Mouse (Mus musculus) left cerebral cortex, adult 18-20 months (tissue): ENCODE data around the gene Sult2a6. TPM values are rescaled to one million over a fixed set of nuclear protein-coding genes. Genes with fewer than 3 reads are reported as not detected.

Source experiments
- DNase-seq, 2 experiments: peaks; one replicate each; pipeline ENCODE4 v3.0.0; 2021 to 2022; ENCODE audit warnings: low spot score in 2 of 2, mixed read lengths in 1 of 2
- long read RNA-seq, 2 experiments: library from polyadenylated mRNA; stranded (forward); transcript quantifications; one replicate each; pipeline ENCODE4 v2.0.0; 2021
- total RNA-seq, 2 experiments: library from RNA; stranded (reverse); gene quantifications; 2 replicates each; pipeline ENCODE4 v1.2.3; 2021

Sult2a6 gene
- not detected for total RNA-seq
- long read RNA-seq, experiment 1, result 0 reads
- long read RNA-seq, experiment 2, result 0 reads

GRCm38 (mm10) chr7:14254770-14255169 lies at the start of gene Sult2a6:
Gene Sult2a6 (minus strand): TSS chr7:14254870.
- DNase-seq, result no peak

- DNase-seq, result no peak
These were observed 39.4 kb downstream of the Sult2a6 start for GRCm38 (mm10) chr7:14215231-14215630.

GRCm38 (mm10) chr7:14203417-14203816 lies 51.3 kb downstream of the Sult2a6 start:
- no peak for DNase-seq

GRCm38 (mm10) chr7:14202487-14202886 lies 52.2 kb downstream of the Sult2a6 start:
- DNase-seq, result no peak

Other genes starting within 250 kb of the Sult2a6 start
- gene Sult2a3, start 131.8 kb downstream of the Sult2a6 start, total RNA-seq, result not detected
- not detected for gene Obox8, start 78.7 kb upstream of the Sult2a6 start, total RNA-seq
- gene Sult2a8, start 191.9 kb upstream of the Sult2a6 start, total RNA-seq, result not detected
- not detected for gene Sult2a7, start 239.4 kb upstream of the Sult2a6 start, total RNA-seq